Mouse (Mus musculus): ENCODE results near the gene Sesn2. TPM values are rescaled to one million over a fixed set of nuclear protein-coding genes. Genes with fewer than 3 reads are reported as not detected.

Gene Sesn2
- total RNA-seq, 2 experiments from 2014 or later: 10.8 to 12.2 TPM

DNA sequence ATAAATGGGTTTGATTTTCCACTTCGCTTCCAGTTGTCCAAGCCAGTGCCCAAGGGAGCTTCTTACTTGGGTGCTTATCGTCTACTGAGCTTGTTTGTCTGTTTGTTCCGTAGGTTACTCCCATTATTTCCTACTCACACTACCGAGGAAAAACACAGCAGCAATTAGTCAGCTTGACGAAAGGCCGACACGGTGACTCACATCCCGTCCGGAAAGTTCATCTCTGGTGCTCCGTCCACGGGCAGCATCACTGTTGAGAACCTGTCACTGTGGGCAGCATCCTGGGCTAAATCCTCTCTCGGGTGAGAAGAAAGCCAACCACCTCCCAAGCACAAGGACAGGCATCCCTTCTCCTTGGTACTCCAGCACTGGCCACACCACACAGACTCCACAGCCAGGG lies 64.2 kb downstream of the Sesn2 start:
- intact Hi-C loops (cut with DNase I): no loop called here
- no peak for DNase-seq (ENCODE audit: low spot score in 2 of 2)

DNA sequence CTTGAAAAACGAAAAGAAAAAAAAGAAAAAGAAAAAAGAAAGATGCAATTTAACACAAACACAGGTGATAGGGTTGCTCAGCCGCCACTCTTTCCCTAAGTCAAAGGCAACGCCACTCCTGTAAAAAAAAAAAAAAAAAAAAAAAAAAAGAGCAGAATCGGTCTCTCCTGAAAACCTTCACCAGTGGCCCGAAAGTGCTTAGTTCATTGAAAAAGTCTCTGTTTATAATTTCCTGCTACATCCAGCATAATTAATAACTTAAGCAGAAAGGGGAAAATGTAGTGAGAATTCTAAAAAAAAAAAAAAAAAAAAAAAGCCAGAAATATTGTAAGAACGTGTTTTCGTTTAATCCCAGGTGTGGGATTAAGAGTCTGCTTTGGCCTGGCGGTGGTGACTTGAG lies 65.8 kb downstream of the Sesn2 start:
- DNase-seq (ENCODE audit: low spot score in 2 of 2): no peak
- intact Hi-C loops (cut with DNase I): no loop called here

Other genes with a start within 250 kb of the Sesn2 start
- gene Gmeb1, start 248.9 kb downstream of the Sesn2 start, total RNA-seq (2021): 10 to 100 TPM; 25.1 to 25.9 TPM
- gene Taf12, start 236.1 kb downstream of the Sesn2 start, total RNA-seq (2021): 10 to 100 TPM; 16.9 to 18.3 TPM
- 1 to 10 TPM in 1 of 2 experiments, under 1 TPM in 1; 0.61 to 1.3 TPM for gene Rab42, start 207.1 kb downstream of the Sesn2 start, total RNA-seq (2021)
- 10 to 100 TPM; 20.1 to 22.1 TPM for gene Trnau1ap, start 181.0 kb downstream of the Sesn2 start, total RNA-seq (2021)
- gene Rcc1, start 156.9 kb downstream of the Sesn2 start, total RNA-seq (2021): 10 to 100 TPM; 13.8 to 14.0 TPM
- gene Phactr4, start 88.0 kb downstream of the Sesn2 start, total RNA-seq (2021): 10 to 100 TPM in 1 of 2 experiments, 1 to 10 TPM in 1; 7.0 to 11.4 TPM
- 1 to 10 TPM; 8.0 to 8.2 TPM for gene Med18, start 46.6 kb downstream of the Sesn2 start, total RNA-seq (2021)
- gene Atpif1, start 23.2 kb upstream of the Sesn2 start, total RNA-seq (2021): 100 to 1,000 TPM; 629 to 641 TPM
- gene Dnajc8, start 25.0 kb upstream of the Sesn2 start, total RNA-seq (2021): 10 to 100 TPM; 76.0 to 79.0 TPM
- gene Ptafr, start 53.6 kb upstream of the Sesn2 start, total RNA-seq (2021): 1 to 10 TPM; 1.4 to 1.6 TPM
- 10 to 100 TPM; 26.6 to 29.4 TPM for gene Eya3, start 128.5 kb upstream of the Sesn2 start, total RNA-seq (2021)
- 1 to 10 TPM; 1.9 to 3.8 TPM for gene Xkr8, start 222.0 kb upstream of the Sesn2 start, total RNA-seq (2021)
- 1 to 10 TPM; 2.2 to 2.9 TPM for gene Smpdl3b, start 246.8 kb upstream of the Sesn2 start, total RNA-seq (2021)

All from left cerebral cortex, postnatal 14 days (tissue).